30 mouse cellular contexts compared by ENCODE assay signal in genomic region chr3:146601205-146601604, GRCm38 (mm10). TPM values are rescaled to one million over a fixed set of nuclear protein-coding genes. Genes with fewer than 3 reads are reported as not detected.
A peak's percentile ranks its signal among the peaks of the same experiment; 100 is the strongest.
DNase-seq lines count a peak whose midpoint lies in the region; ATAC-seq lines count a peak whose summit lies in the region.
"Had no signal": no experiment of that assay in that cellular context is flagged by ENCODE, and none has a peak within 500 bp of the region (broad histone marks: within the 10 kb centered on the region; RNA-seq: fewer than 3 reads in every experiment).

No protein-coding gene starts in this region.

- H3K9me3 ChIP-seq in heart, embryonic 15.5 days (replicated peaks) = no peaks in the 10 kb centered on the region
- no peaks in the 10 kb centered on the region for H3K9me3 ChIP-seq in liver, embryonic 16.5 days (replicated peaks; ENCODE audit: control insufficient read depth, low read length)
- H3K9me3 ChIP-seq in forebrain, embryonic 15.5 days = no peaks in the 10 kb centered on the region
- H3K9me3 ChIP-seq: embryonic facial prominence, embryonic 13.5 days; kidney, embryonic 15.5 days; limb, embryonic 13.5 days; lung, embryonic 15.5 days; stomach, embryonic 15.5 days had no signal

- 28% methylated on average over 2 of the region's 2 CpGs for WGBS in heart, embryonic 15.5 days
- WGBS in liver, embryonic 16.5 days (ENCODE audit: insufficient replicate concordance) = 49% methylated on average over 2 of the region's 2 CpGs
- WGBS in forebrain, embryonic 15.5 days = 91% methylated on average over 2 of the region's 2 CpGs

- no peaks in the 10 kb centered on the region for H3K27me3 ChIP-seq in heart, embryonic 15.5 days
- no peaks in the 10 kb centered on the region for H3K27me3 ChIP-seq in liver, embryonic 16.5 days (ENCODE audit: control insufficient read depth, insufficient read depth, low read depth, low read length)
- H3K27me3 ChIP-seq in forebrain, embryonic 15.5 days = no peaks in the 10 kb centered on the region
- H3K27me3 ChIP-seq: embryonic facial prominence, embryonic 13.5 days; kidney, embryonic 15.5 days; limb, embryonic 13.5 days; lung, embryonic 15.5 days; stomach, embryonic 15.5 days had no signal

- no peak overlapping the region for H3K4me3 ChIP-seq in heart, embryonic 15.5 days
- H3K4me3 ChIP-seq in liver, embryonic 16.5 days (ENCODE audit: low read depth, low read length) = no peak overlapping the region
- H3K4me3 ChIP-seq in forebrain, embryonic 15.5 days = no peak overlapping the region
- H3K4me3 ChIP-seq: embryonic facial prominence, embryonic 13.5 days; kidney, embryonic 15.5 days; limb, embryonic 13.5 days; lung, embryonic 15.5 days; myocyte; stomach, embryonic 15.5 days had no signal

- H3K9ac ChIP-seq in heart, embryonic 15.5 days = no peak overlapping the region
- H3K9ac ChIP-seq in liver, embryonic 16.5 days (ENCODE audit: low read depth, low read length) = no peak overlapping the region
- H3K9ac ChIP-seq in forebrain, embryonic 15.5 days (replicated peaks) = no peak overlapping the region
- H3K9ac ChIP-seq: embryonic facial prominence, embryonic 13.5 days; kidney, embryonic 15.5 days; limb, embryonic 13.5 days; lung, embryonic 15.5 days; stomach, embryonic 15.5 days had no signal

- peaks cover 19% of the 10 kb centered on the region for H3K4me1 ChIP-seq in heart, embryonic 15.5 days (replicated peaks)
- peaks cover 8% of the 10 kb centered on the region for H3K4me1 ChIP-seq in liver, embryonic 16.5 days (ENCODE audit: control insufficient read depth, low read depth, low read length)
- no peaks in the 10 kb centered on the region for H3K4me1 ChIP-seq in forebrain, embryonic 15.5 days
- H3K4me1 ChIP-seq: embryonic facial prominence, embryonic 13.5 days; kidney, embryonic 15.5 days; limb, embryonic 13.5 days had no signal

- H3K36me3 ChIP-seq in heart, embryonic 15.5 days = no peaks in the 10 kb centered on the region
- no peaks in the 10 kb centered on the region for H3K36me3 ChIP-seq in liver, embryonic 16.5 days (ENCODE audit: control insufficient read depth, insufficient read depth)
- no peaks in the 10 kb centered on the region for H3K36me3 ChIP-seq in forebrain, embryonic 15.5 days
- H3K36me3 ChIP-seq: embryonic facial prominence, embryonic 13.5 days; kidney, embryonic 15.5 days; limb, embryonic 13.5 days; lung, embryonic 15.5 days; stomach, embryonic 15.5 days had no signal

- H3K27ac ChIP-seq in heart, embryonic 15.5 days = peak overlapping the region; percentile 32; the same call in 1 of the 2 replicates
- H3K27ac ChIP-seq in liver, embryonic 16.5 days (ENCODE audit: low read length) = no peak overlapping the region
- H3K27ac ChIP-seq in forebrain, embryonic 15.5 days (replicated peaks) = no peak overlapping the region
- H3K27ac ChIP-seq: embryonic facial prominence, embryonic 13.5 days; kidney, embryonic 15.5 days; limb, embryonic 13.5 days; lung, embryonic 15.5 days; stomach, embryonic 15.5 days had no signal

- DNase-seq in heart, postnatal 36 days = no peak
- DNase-seq in R1 (ENCODE audit: low read depth, low spot score) = peak; percentile 6
- no peak for DNase-seq in kidney, postnatal 14 days
- DNase-seq: cerebellum, adult 2 months; cerebellum, postnatal 25 days; embryo, embryonic 11 days; gastrocnemius, postnatal 14 days; heart, adult 18-20 months; kidney, adult 11 months; kidney, postnatal 4 days; lung, postnatal 36 days; right cerebral cortex, adult 18-20 months; thymus, postnatal 25 days had no signal

- H3K4me2 ChIP-seq in heart, embryonic 15.5 days = no peak overlapping the region
- H3K4me2 ChIP-seq in liver, embryonic 16.5 days (ENCODE audit: low read depth, low read length) = no peak overlapping the region
- no peak overlapping the region for H3K4me2 ChIP-seq in forebrain, embryonic 15.5 days (replicated peaks)
- H3K4me2 ChIP-seq: embryonic facial prominence, embryonic 13.5 days; kidney, embryonic 15.5 days; limb, embryonic 13.5 days; lung, embryonic 15.5 days; stomach, embryonic 15.5 days had no signal

- intact Hi-C loops in heart, postnatal 36 days (cut with DNase I) = no loop called here

- ATAC-seq in heart, embryonic 15.5 days (replicated peaks; ENCODE audit: insufficient number of reproducible peaks, insufficient read depth, low FRiP score, low read depth) = peak; percentile 74; the same call in 1 of the 2 replicates
- peak; percentile 52; the same call in 1 of the 2 replicates for ATAC-seq in common myeloid progenitor, adult 5-6 weeks (replicated peaks; ENCODE audit: low read depth, poor library complexity, severe bottlenecking)
- peak; percentile 57 for ATAC-seq in liver, embryonic 16.5 days (ENCODE audit: low read depth)
- ATAC-seq in activated CD4-positive, CD25-positive, alpha-beta regulatory T cell, adult 4 months = no peak
- no peak for ATAC-seq in forebrain, embryonic 15.5 days (replicated peaks)
- ATAC-seq: forebrain, embryonic 16.5 days; midbrain, embryonic 16.5 days had no signal

RNA-seq across cellular contexts. Expression of gene Dnase2b, which starts 14.2 kb away (rescaled TPM):
- polyA plus RNA-seq in heart, embryonic 15.5 days (2015; fragmentation: Nextera tagmentation; extraction: Ambion mirVana) = not detected in 2 replicates
- total RNA-seq in heart, postnatal 36 days (2021) = not detected
- total RNA-seq in common myeloid progenitor, adult 5-6 weeks (2017) = 0.64 TPM in 1 of 2 replicates, not detected in the other
- polyA plus RNA-seq in liver, embryonic 16.5 days (2015; fragmentation: Nextera tagmentation; extraction: Ambion mirVana) = 4.4 and 4.8 TPM in 2 replicates
- polyA plus RNA-seq in activated CD4-positive, CD25-positive, alpha-beta regulatory T cell, adult 4 months (2017; shearing (Covaris generic)) = not detected
- polyA plus RNA-seq in forebrain, embryonic 15.5 days (2015; fragmentation: Nextera tagmentation; extraction: Ambion mirVana) = not detected in 2 replicates
- total RNA-seq: adrenal gland, adult 18-20 months; gastrocnemius, postnatal 14 days; heart, adult 18-20 months; left cerebral cortex, postnatal 14 days had no signal
- polyA plus RNA-seq: cerebellum, adult 2 months; forebrain, embryonic 16.5 days; hindbrain, embryonic 11.5 days; limb, embryonic 13.5 days; lung, embryonic 15.5 days; midbrain, embryonic 16.5 days; myocyte; neural tube, embryonic 14.5 days had no signal

RNA-seq across cellular contexts. Expression of gene Uox, which starts 31.0 kb away (rescaled TPM):
- polyA plus RNA-seq in heart, embryonic 15.5 days (2015; fragmentation: Nextera tagmentation; extraction: Ambion mirVana) = 0.11 TPM in 1 of 2 replicates, not detected in the other
- not detected for total RNA-seq in heart, postnatal 36 days (2021)
- total RNA-seq in common myeloid progenitor, adult 5-6 weeks (2017) = not detected in 2 replicates
- polyA plus RNA-seq in liver, embryonic 16.5 days (2015; fragmentation: Nextera tagmentation; extraction: Ambion mirVana) = 97.0 and 121 TPM in 2 replicates
- polyA plus RNA-seq in activated CD4-positive, CD25-positive, alpha-beta regulatory T cell, adult 4 months (2017; shearing (Covaris generic)) = not detected
- not detected in 2 replicates for polyA plus RNA-seq in forebrain, embryonic 15.5 days (2015; fragmentation: Nextera tagmentation; extraction: Ambion mirVana)
- total RNA-seq: gastrocnemius, postnatal 14 days; heart, adult 18-20 months had no signal
- polyA plus RNA-seq: forebrain, embryonic 16.5 days; hindbrain, embryonic 11.5 days; midbrain, embryonic 16.5 days; myocyte; neural tube, embryonic 14.5 days had no signal

RNA-seq across cellular contexts. Expression of gene 4930503B20Rik, which starts 49.9 kb away (rescaled TPM):
- 0.10 TPM in 1 of 2 replicates, not detected in the other for polyA plus RNA-seq in heart, embryonic 15.5 days (2015; fragmentation: Nextera tagmentation; extraction: Ambion mirVana)
- not detected for total RNA-seq in heart, postnatal 36 days (2021)
- 0.91 TPM in 1 of 2 replicates, not detected in the other for total RNA-seq in common myeloid progenitor, adult 5-6 weeks (2017)
- polyA plus RNA-seq in liver, embryonic 16.5 days (2015; fragmentation: Nextera tagmentation; extraction: Ambion mirVana) = not detected in 2 replicates
- polyA plus RNA-seq in activated CD4-positive, CD25-positive, alpha-beta regulatory T cell, adult 4 months (2017; shearing (Covaris generic)) = not detected
- not detected in 2 replicates for polyA plus RNA-seq in forebrain, embryonic 15.5 days (2015; fragmentation: Nextera tagmentation; extraction: Ambion mirVana)
- total RNA-seq: adrenal gland, adult 18-20 months; gastrocnemius, postnatal 14 days; heart, adult 18-20 months had no signal
- polyA plus RNA-seq: cerebellum, adult 2 months; forebrain, embryonic 16.5 days; hindbrain, embryonic 11.5 days; kidney, embryonic 15.5 days; limb, embryonic 13.5 days; myocyte; neural tube, embryonic 14.5 days; stomach, embryonic 15.5 days had no signal

Comparison
In these comparisons a context has a peak if more than half of its experiments do, and no peak if none do; other contexts are left out.
1. ATAC-seq: peak in heart, embryonic 15.5 days (single experiment), common myeloid progenitor, adult 5-6 weeks (single experiment) and liver, embryonic 16.5 days (single experiment); none in activated CD4-positive, CD25-positive, alpha-beta regulatory T cell, adult 4 months (single experiment) and forebrain, embryonic 15.5 days (single experiment).
2. RNA of gene Uox, which starts 31.0 kb away (polyA plus RNA-seq): 97.0 to 121 TPM in liver, embryonic 16.5 days; 0.11 TPM in heart, embryonic 15.5 days, not detected in activated CD4-positive, CD25-positive, alpha-beta regulatory T cell, adult 4 months and not detected in forebrain, embryonic 15.5 days; every median in the first group is over 10 times any median in the second.